Mouse (Mus musculus): ENCODE measurements around the gene Gm436. TPM values are rescaled to one million over a fixed set of nuclear protein-coding genes. Genes with fewer than 3 reads are reported as not detected.

The Gm436 gene
- not detected in 2 replicates for polyA plus RNA-seq (2012; rRNA removed)

DNA sequence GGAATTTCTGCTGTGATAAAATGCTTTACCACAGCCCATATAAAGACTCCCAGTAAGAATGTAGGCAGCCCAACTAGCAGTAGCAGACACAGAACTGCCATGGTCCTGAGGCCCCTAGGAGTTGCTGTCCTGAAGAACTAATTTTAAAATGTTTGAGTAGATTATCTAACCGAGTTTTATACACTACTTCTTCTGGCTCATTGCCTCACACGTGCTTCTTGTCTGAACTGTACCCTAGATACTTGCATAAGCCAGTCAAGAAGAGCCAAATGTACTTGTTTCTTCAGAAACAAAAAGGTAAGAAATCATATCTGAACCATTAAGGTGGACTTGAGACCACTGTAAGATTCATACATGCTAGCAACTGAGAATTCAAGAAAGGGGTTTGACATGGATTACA is at the start of gene Gm436:
Gene Gm436, minus strand, starts transcription at position 101 of the 400 bp plus-strand sequence.
- TF ChIP-seq CTCF (IDR thresholded peaks at IDR 0.05; ENCODE audit: extremely low read depth, insufficient read depth, low read length): no peak
- no peak for TF ChIP-seq POLR2A (IDR thresholded peaks at IDR 0.05; ENCODE audit: extremely low read depth, insufficient read depth, low read length)
- no peak within 1 kb of the TSS for H3K27ac ChIP-seq (ENCODE audit: insufficient read depth, low read length)
- no peak within 1 kb of the TSS for H3K4me3 ChIP-seq (ENCODE audit: insufficient read depth, low read length)
- H3K4me1 ChIP-seq (ENCODE audit: control insufficient read depth, insufficient read depth, low read length): no peaks in the 10 kb centered on the region

DNA sequence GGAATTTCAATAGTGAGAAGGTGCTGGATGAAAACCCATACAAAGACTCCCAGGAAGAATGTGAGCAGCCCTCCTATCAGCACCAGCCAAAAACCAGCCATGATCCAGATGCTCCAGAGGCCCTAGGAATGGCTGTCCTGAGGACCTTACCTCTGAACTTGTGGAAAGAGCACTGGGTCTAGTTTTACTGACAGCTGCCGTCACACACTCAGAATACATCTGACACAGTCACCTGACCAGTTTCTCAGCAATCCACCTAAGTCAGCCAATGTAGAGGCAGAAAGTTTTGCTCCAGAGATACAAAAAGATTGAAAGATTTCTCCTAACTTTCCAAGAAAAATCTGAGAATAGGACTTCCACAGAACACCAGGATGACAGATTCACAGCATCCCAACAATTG is 35.1 kb upstream of the Gm436 start, which contains the start of gene Gm13178:
Gene Gm13178, minus strand, starts transcription at position 101 of the 400 bp plus-strand sequence.
- TF ChIP-seq CTCF (IDR thresholded peaks at IDR 0.05; ENCODE audit: extremely low read depth, insufficient read depth, low read length) (no peak), POLR2A (IDR thresholded peaks at IDR 0.05; ENCODE audit: extremely low read depth, insufficient read depth, low read length) (no peak)
- no peaks in the 10 kb centered on the region for H3K4me1 ChIP-seq (ENCODE audit: control insufficient read depth, insufficient read depth, low read length)
- no peak within 1 kb of the TSS for H3K4me3 ChIP-seq (ENCODE audit: insufficient read depth, low read length)
- no peak within 1 kb of the TSS for H3K27ac ChIP-seq (ENCODE audit: insufficient read depth, low read length)

- no peak for TF ChIP-seq POLR2A (IDR thresholded peaks at IDR 0.05; ENCODE audit: extremely low read depth, insufficient read depth, low read length)
- no peak for TF ChIP-seq CTCF (IDR thresholded peaks at IDR 0.05; ENCODE audit: extremely low read depth, insufficient read depth, low read length)
- Histone ChIP-seq H3K4me1 (ENCODE audit: control insufficient read depth, insufficient read depth, low read length) (no peaks in the 10 kb centered on the region), H3K27ac (ENCODE audit: insufficient read depth, low read length) (no peak overlapping the region), H3K4me3 (ENCODE audit: insufficient read depth, low read length) (no peak overlapping the region)
Observed at GRCm38 (mm10) chr4:144719691-144720090, 33.5 kb upstream of the Gm436 start.

- Histone ChIP-seq H3K4me1 (ENCODE audit: control insufficient read depth, insufficient read depth, low read length) (no peaks in the 10 kb centered on the region), H3K27ac (ENCODE audit: insufficient read depth, low read length) (no peak overlapping the region), H3K4me3 (ENCODE audit: insufficient read depth, low read length) (no peak overlapping the region)
- TF ChIP-seq CTCF (IDR thresholded peaks at IDR 0.05; ENCODE audit: extremely low read depth, insufficient read depth, low read length) (no peak), POLR2A (IDR thresholded peaks at IDR 0.05; ENCODE audit: extremely low read depth, insufficient read depth, low read length) (no peak)
Observed at GRCm38 (mm10) chr4:144718288-144718687, 32.1 kb upstream of the Gm436 start.

GRCm38 (mm10) chr4:144638263-144638662 is 47.9 kb downstream of the Gm436 start:
- Histone ChIP-seq H3K27ac (ENCODE audit: insufficient read depth, low read length) (no peak overlapping the region), H3K4me3 (ENCODE audit: insufficient read depth, low read length) (no peak overlapping the region), H3K4me1 (ENCODE audit: control insufficient read depth, insufficient read depth, low read length) (no peaks in the 10 kb centered on the region)
- TF ChIP-seq POLR2A (IDR thresholded peaks at IDR 0.05; ENCODE audit: extremely low read depth, insufficient read depth, low read length) (no peak), CTCF (IDR thresholded peaks at IDR 0.05; ENCODE audit: extremely low read depth, insufficient read depth, low read length) (no peak)

Other genes starting within 250 kb of the Gm436 start
- gene 1700012P22Rik, start 247.6 kb downstream of the Gm436 start, polyA plus RNA-seq (2012; rRNA removed): not detected in 2 replicates
- gene Gm9944, start 233.1 kb downstream of the Gm436 start, polyA plus RNA-seq (2012; rRNA removed): not detected in 2 replicates
- gene Aadacl3, start 222.6 kb downstream of the Gm436 start, polyA plus RNA-seq (2012; rRNA removed): not detected in 2 replicates
- not detected in 2 replicates for gene 9430007A20Rik, start 166.5 kb downstream of the Gm436 start, polyA plus RNA-seq (2012; rRNA removed)
- not detected in 2 replicates for gene Gm13124, start 121.2 kb downstream of the Gm436 start, polyA plus RNA-seq (2012; rRNA removed)
- gene Aadacl4, start 72.7 kb downstream of the Gm436 start, polyA plus RNA-seq (2012; rRNA removed): not detected in 2 replicates
- not detected in 2 replicates for gene Gm13178, start 35.0 kb upstream of the Gm436 start, polyA plus RNA-seq (2012; rRNA removed)
- not detected in 2 replicates for gene Gm438, start 100.2 kb upstream of the Gm436 start, polyA plus RNA-seq (2012; rRNA removed)
- 28.3 and 28.7 TPM in 2 replicates for gene Dhrs3, start 206.5 kb upstream of the Gm436 start, polyA plus RNA-seq (2012; rRNA removed)

All from cortical plate, adult 2 months (tissue).